Mouse (Mus musculus) megakaryocyte, embryonic 14.5 days (primary cell): ENCODE results near the gene Oaf. TPM values are rescaled to one million over a fixed set of nuclear protein-coding genes. Genes with fewer than 3 reads are reported as not detected.

ENCODE experiments used
- H3K27me3 ChIP-seq: replicated peaks from 2 replicates; pipeline ENCODE3; 2012; ENCODE audit warnings: inconsistent platforms
- H3K36me3 ChIP-seq: replicated peaks from 2 replicates; pipeline ENCODE3; 2012; ENCODE audit warnings: low read length, inconsistent platforms, mixed read lengths
- H3K4me1 ChIP-seq: 2 replicates; pipeline ENCODE4 v1.6.1; 2012; ENCODE audit warnings: inconsistent platforms
- H3K4me3 ChIP-seq: replicated peaks from 2 replicates; pipeline ENCODE3; 2012; ENCODE audit warnings: moderate library complexity, mild to moderate bottlenecking, inconsistent platforms
- H3K9me3 ChIP-seq: 2 replicates; pipeline ENCODE4 v1.6.1; 2012; ENCODE audit warnings: inconsistent platforms
- FLI1 ChIP-seq: IDR thresholded peaks from 2 replicates; pipeline ENCODE4 v1.6.1; 2012; ENCODE audit warnings: low read length, inconsistent platforms, mixed read lengths
- GATA1 ChIP-seq: IDR thresholded peaks from 3 replicates; pipeline ENCODE4 v1.6.1; 2012; ENCODE audit warnings: mixed read lengths, low read length, inconsistent platforms, borderline replicate concordance
- polyA plus RNA-seq: library from polyadenylated mRNA; stranded (reverse); fragments of >175 nt; gene quantifications from 2 replicates; pipeline ENCODE4 v1.2.3, GENCODE M21; 2012; ENCODE audit warnings: low replicate concordance; ENCODE audit not compliant: insufficient read depth

Oaf gene
- polyA plus RNA-seq, 1 experiment = 8.2 TPM

- TF ChIP-seq GATA1 (no peak), FLI1 (no peak)
- H3K27me3 ChIP-seq = peaks cover 45% of the 10 kb centered on the region
- H3K36me3 ChIP-seq = no peaks in the 10 kb centered on the region
- peaks cover 5% of the 10 kb centered on the region for H3K4me1 ChIP-seq
- H3K9me3 ChIP-seq = no peaks in the 10 kb centered on the region
- H3K4me3 ChIP-seq = no peak overlapping the region
Measured at GRCm38 (mm10) chr9:43246738-43247180, 7.0 kb upstream of the Oaf start.

- no peaks in the 10 kb centered on the region for H3K9me3 ChIP-seq
- TF ChIP-seq FLI1 = no peak
- no peak for TF ChIP-seq GATA1
- H3K27me3 ChIP-seq = peaks cover 47% of the 10 kb centered on the region
- no peaks in the 10 kb centered on the region for H3K36me3 ChIP-seq
- H3K4me1 ChIP-seq = peaks cover 5% of the 10 kb centered on the region
- no peak overlapping the region for H3K4me3 ChIP-seq
Measured at GRCm38 (mm10) chr9:43245801-43246570, 6.3 kb upstream of the Oaf start.

GRCm38 (mm10) chr9:43242432-43242831 is 2.7 kb upstream of the Oaf start:
- no peak overlapping the region for H3K4me3 ChIP-seq
- H3K4me1 ChIP-seq = peaks cover 18% of the 10 kb centered on the region

GRCm38 (mm10) chr9:43241970-43242369 is 2.3 kb upstream of the Oaf start:
- H3K36me3 ChIP-seq = no peaks in the 10 kb centered on the region
- peaks cover 74% of the 10 kb centered on the region for H3K27me3 ChIP-seq
- no peak overlapping the region for H3K4me3 ChIP-seq
- peaks cover 18% of the 10 kb centered on the region for H3K4me1 ChIP-seq
- no peaks in the 10 kb centered on the region for H3K9me3 ChIP-seq
- TF ChIP-seq FLI1 (no peak), GATA1 (no peak)

More at GRCm38 (mm10) chr9:43242432-43242831, 2.7 kb upstream of the Oaf start:
- Histone ChIP-seq H3K27me3 (peaks cover 69% of the 10 kb centered on the region), H3K36me3 (no peaks in the 10 kb centered on the region), H3K9me3 (no peaks in the 10 kb centered on the region)
- TF ChIP-seq FLI1 (no peak), GATA1 (no peak)

- Histone ChIP-seq H3K4me3 (no peak overlapping the region), H3K36me3 (no peaks in the 10 kb centered on the region), H3K4me1 (peaks cover 14% of the 10 kb centered on the region), H3K27me3 (peaks cover 80% of the 10 kb centered on the region), H3K9me3 (no peaks in the 10 kb centered on the region)
- TF ChIP-seq FLI1 (no peak), GATA1 (no peak)
Measured at GRCm38 (mm10) chr9:43241291-43241690, 1.6 kb upstream of the Oaf start.

GRCm38 (mm10) chr9:43240594-43240900 is 836 bp upstream of the Oaf start:
- peaks cover 81% of the 10 kb centered on the region for H3K27me3 ChIP-seq
- H3K4me1 ChIP-seq = peaks cover 14% of the 10 kb centered on the region
- H3K9me3 ChIP-seq = no peaks in the 10 kb centered on the region
- TF ChIP-seq FLI1 = no peak
- TF ChIP-seq GATA1 = no peak
- H3K4me3 ChIP-seq = no peak overlapping the region
- H3K36me3 ChIP-seq = no peaks in the 10 kb centered on the region

- H3K4me3 ChIP-seq = peak overlapping the region; percentile 91
- no peaks in the 10 kb centered on the region for H3K9me3 ChIP-seq
- H3K36me3 ChIP-seq = no peaks in the 10 kb centered on the region
- no peak for TF ChIP-seq GATA1
- TF ChIP-seq FLI1 = no peak
- peaks cover 23% of the 10 kb centered on the region for H3K4me1 ChIP-seq
- peaks cover 83% of the 10 kb centered on the region for H3K27me3 ChIP-seq
Measured at GRCm38 (mm10) chr9:43238631-43239545, 823 bp downstream of the Oaf start.

GRCm38 (mm10) chr9:43238167-43238566 is 1.5 kb downstream of the Oaf start:
- Histone ChIP-seq H3K36me3 (no peaks in the 10 kb centered on the region), H3K4me1 (peaks cover 26% of the 10 kb centered on the region), H3K27me3 (peaks cover 80% of the 10 kb centered on the region), H3K9me3 (no peaks in the 10 kb centered on the region), H3K4me3 (peak overlapping the region; percentile 91)
- TF ChIP-seq GATA1 (no peak), FLI1 (no peak)

GRCm38 (mm10) chr9:43237111-43237775 is 2.5 kb downstream of the Oaf start:
- TF ChIP-seq GATA1 = no peak
- no peak for TF ChIP-seq FLI1
- Histone ChIP-seq H3K36me3 (no peaks in the 10 kb centered on the region), H3K4me1 (peaks cover 26% of the 10 kb centered on the region), H3K27me3 (peaks cover 75% of the 10 kb centered on the region), H3K4me3 (no peak overlapping the region), H3K9me3 (no peaks in the 10 kb centered on the region)
